Mouse (Mus musculus) CD4-positive naive resting alpha-beta T cell, adult 76 days (primary cell): ENCODE results near the gene Gm10142. TPM values are rescaled to one million over a fixed set of nuclear protein-coding genes. Genes with fewer than 3 reads are reported as not detected.

Source experiments
- total RNA-seq: library from RNA; stranded (reverse); gene quantifications from one replicate; pipeline ENCODE4 v1.2.4, GENCODE M21; 2023

The Gm10142 gene
- total RNA-seq: not detected

GRCm38 (mm10) chr10:77715507-77715906, at the start of gene Gm10142:
Gene Gm10142, plus strand, starts transcription at chr10:77715807.

GRCm38 (mm10) chr10:77685895-77686664, 29.5 kb upstream of the Gm10142 start, which contains the start of gene Tspear:
Gene Tspear, plus strand, starts transcription at chr10:77686569.

GRCm38 (mm10) chr10:77690356-77690807, 25.2 kb upstream of the Gm10142 start, which contains the start of gene Gm19402:
Gene Gm19402, minus strand, starts transcription at chr10:77690757.

GRCm38 (mm10) chr10:77697133-77697532, 18.5 kb upstream of the Gm10142 start, which contains the start of gene Gm9508:
Gene Gm9508, minus strand, starts transcription at chr10:77697233.

GRCm38 (mm10) chr10:77706326-77706725, 9.3 kb upstream of the Gm10142 start, which contains the start of gene Gm10272:
Gene Gm10272, plus strand, starts transcription at chr10:77706626.

GRCm38 (mm10) chr10:77711157-77711556, 4.5 kb upstream of the Gm10142 start, which contains the start of gene Gm10024:
Gene Gm10024, plus strand, starts transcription at chr10:77711457.

GRCm38 (mm10) chr10:77720299-77720698, 4.7 kb downstream of the Gm10142 start, which contains the start of gene Krtap12-1:
Gene Krtap12-1, plus strand, starts transcription at chr10:77720599.

GRCm38 (mm10) chr10:77726186-77726585, 10.6 kb downstream of the Gm10142 start, which contains the start of gene Gm10100:
Gene Gm10100, plus strand, starts transcription at chr10:77726486.

GRCm38 (mm10) chr10:77741924-77742688, 26.5 kb downstream of the Gm10142 start, which contains the start of gene Gm18596:
Gene Gm18596, minus strand, starts transcription at chr10:77742638.

GRCm38 (mm10) chr10:77751254-77751653, 35.6 kb downstream of the Gm10142 start, which contains the start of gene Gm9736:
Gene Gm9736, minus strand, starts transcription at chr10:77751354.

GRCm38 (mm10) chr10:77759582-77759981, 44.0 kb downstream of the Gm10142 start, which contains the start of gene Gm3233:
Gene Gm3233, minus strand, starts transcription at chr10:77759682.

Other genes with a start within 250 kb of the Gm10142 start
- gene Fam207a, start 200.0 kb upstream of the Gm10142 start, total RNA-seq: 23.1 TPM
- 225 TPM for gene Itgb2, start 185.6 kb upstream of the Gm10142 start, total RNA-seq
- 100 TPM for gene Pttg1ip, start 134.1 kb upstream of the Gm10142 start, total RNA-seq
- gene Sumo3, start 109.7 kb upstream of the Gm10142 start, total RNA-seq: 67.6 TPM
- not detected for gene Gm49325, start 109.6 kb upstream of the Gm10142 start, total RNA-seq
- 34.7 TPM for gene Ube2g2, start 93.5 kb upstream of the Gm10142 start, total RNA-seq
- gene Tspear, start 29.2 kb upstream of the Gm10142 start, total RNA-seq: 0.64 TPM
- gene Gm19402, start 25.1 kb upstream of the Gm10142 start, total RNA-seq: not detected
- not detected for gene Gm9508, start 18.6 kb upstream of the Gm10142 start, total RNA-seq
- gene Gm10272, start 9.2 kb upstream of the Gm10142 start, total RNA-seq: not detected
- gene Gm10024, start 4.3 kb upstream of the Gm10142 start, total RNA-seq: not detected
- gene Krtap12-1, start 4.8 kb downstream of the Gm10142 start, total RNA-seq: not detected
- not detected for gene Gm10100, start 10.7 kb downstream of the Gm10142 start, total RNA-seq
- not detected for gene Gm18596, start 26.8 kb downstream of the Gm10142 start, total RNA-seq
- not detected for gene Gm9736, start 35.5 kb downstream of the Gm10142 start, total RNA-seq
- gene Gm3233, start 43.9 kb downstream of the Gm10142 start, total RNA-seq: not detected
- not detected for gene Gm3238, start 55.5 kb downstream of the Gm10142 start, total RNA-seq
- gene Gm7138, start 61.1 kb downstream of the Gm10142 start, total RNA-seq: not detected
- gene Gm3250, start 66.7 kb downstream of the Gm10142 start, total RNA-seq: not detected
- not detected for gene Gm7137, start 72.4 kb downstream of the Gm10142 start, total RNA-seq
- gene Gm9639, start 79.3 kb downstream of the Gm10142 start, total RNA-seq: not detected
- gene Gm19668, start 83.3 kb downstream of the Gm10142 start, total RNA-seq: not detected
- gene Gm9507, start 96.0 kb downstream of the Gm10142 start, total RNA-seq: not detected
- gene Gm2696, start 98.9 kb downstream of the Gm10142 start, total RNA-seq: not detected
- not detected for gene Krtap10-4, start 111.3 kb downstream of the Gm10142 start, total RNA-seq
- not detected for gene Krtap10-10, start 120.1 kb downstream of the Gm10142 start, total RNA-seq
- not detected for gene Gm36176, start 131.0 kb downstream of the Gm10142 start, total RNA-seq
- gene Gm10318, start 137.1 kb downstream of the Gm10142 start, total RNA-seq: not detected
- not detected for gene Gm3285, start 146.2 kb downstream of the Gm10142 start, total RNA-seq
- not detected for gene Lrrc3, start 186.7 kb downstream of the Gm10142 start, total RNA-seq